Mouse (Mus musculus) CH12.LX (cell line): ENCODE results near the gene Lat2. TPM values are rescaled to one million over a fixed set of nuclear protein-coding genes. Genes with fewer than 3 reads are reported as not detected.
A peak's percentile ranks its signal among the peaks of the same experiment; 100 is the strongest.

ENCODE experiments used
- DNase-seq: peaks from one replicate; pipeline ENCODE4 v3.0.0-alpha.2; 2013; ENCODE audit errors: extremely low read depth
- H3K27ac ChIP-seq: 2 replicates; pipeline ENCODE4 v1.5.1; 2012; ENCODE audit warnings: low read depth, mild to moderate bottlenecking, control low read depth, moderate library complexity; ENCODE audit not compliant: insufficient read depth
- H3K27me3 ChIP-seq: replicated peaks from 2 replicates; pipeline ENCODE3; 2012; ENCODE audit warnings: inconsistent platforms
- H3K36me3 ChIP-seq, 2 experiments: replicated peaks in 1 of 2; 2 replicates each; pipeline versions ENCODE3 to v1.6.1; 2012; ENCODE audit warnings: inconsistent platforms in 1 of 2, low read length in 1 of 2, mild to moderate bottlenecking in 1 of 2, mixed read lengths in 1 of 2, moderate library complexity in 1 of 2; ENCODE audit not compliant: control insufficient read depth in 1 of 2, insufficient read depth in 1 of 2
- H3K4me1 ChIP-seq, 2 experiments: 2 replicates each; pipeline ENCODE4 v1.6.1; 2012; ENCODE audit warnings: inconsistent platforms in 1 of 2, moderate library complexity in 1 of 2; ENCODE audit not compliant: insufficient read depth in 2 of 2, control insufficient read depth in 1 of 2
- H3K4me2 ChIP-seq: 2 replicates; pipeline ENCODE4 v1.6.1; 2012; ENCODE audit warnings: low read depth, mild to moderate bottlenecking, control low read depth; ENCODE audit not compliant: poor library complexity, insufficient read depth, severe bottlenecking
- H3K4me3 ChIP-seq, 3 experiments: fragments of 150-350 bp in 1 of 3; sonication (generic) in 1 of 3; replicated peaks in 1 of 3; 2 replicates each; pipeline versions ENCODE3 to v1.5.1; 2011 to 2012; ENCODE audit warnings: low read depth in 2 of 3, low read length in 2 of 3, mild to moderate bottlenecking in 2 of 3, moderate library complexity in 2 of 3, control low read depth in 1 of 3, improper control_type of control experiment in 1 of 3, inconsistent platforms in 1 of 3, mixed read lengths in 1 of 3; ENCODE audit not compliant: poor library complexity in 1 of 3
- H3K79me2 ChIP-seq: replicated peaks from 2 replicates; pipeline ENCODE4 v1.6.1; 2012; ENCODE audit warnings: mild to moderate bottlenecking, moderate library complexity; ENCODE audit not compliant: control insufficient read depth, poor library complexity, insufficient read depth, severe bottlenecking; ENCODE audit errors: extremely low read depth
- H3K9ac ChIP-seq: 2 replicates; pipeline ENCODE4 v1.6.1; 2012; ENCODE audit warnings: low read depth, mild to moderate bottlenecking, control low read depth, moderate library complexity; ENCODE audit not compliant: insufficient read depth
- H3K9me3 ChIP-seq: replicated peaks from 2 replicates; pipeline ENCODE3; 2012; ENCODE audit warnings: low read length, inconsistent platforms, mixed read lengths
- CTCF ChIP-seq, 2 experiments: IDR thresholded peaks in 1 of 2; conservative IDR thresholded peaks in 1 of 2; 2 replicates each; pipeline ENCODE4 v1.5.1; 2011 to 2012; ENCODE audit warnings: low read depth in 2 of 2, low read length in 2 of 2, improper control_type of control experiment in 1 of 2, inconsistent platforms in 1 of 2, mild to moderate bottlenecking in 1 of 2, moderate library complexity in 1 of 2
- ETS1 ChIP-seq: conservative IDR thresholded peaks from 2 replicates; pipeline ENCODE4 v1.6.1; 2012; ENCODE audit warnings: low read depth, mild to moderate bottlenecking, inconsistent platforms, low read length, improper control_type of control experiment, moderate library complexity
- GABPA ChIP-seq: IDR thresholded peaks from 2 replicates; pipeline ENCODE4 v1.6.1; 2012; ENCODE audit warnings: low read depth, low read length, improper control_type of control experiment, inconsistent platforms; ENCODE audit not compliant: insufficient replicate concordance
- HCFC1 ChIP-seq: IDR thresholded peaks from 2 replicates; pipeline ENCODE4 v1.6.1; 2012; ENCODE audit warnings: low read depth, mild to moderate bottlenecking, inconsistent platforms, low read length, improper control_type of control experiment
- JUN ChIP-seq: IDR thresholded peaks from 2 replicates; pipeline ENCODE4 v1.6.1; 2011; ENCODE audit warnings: low read depth, mild to moderate bottlenecking, low read length, improper control_type of control experiment, moderate library complexity; ENCODE audit not compliant: insufficient read depth
- KAT2A ChIP-seq: IDR thresholded peaks from 2 replicates; pipeline ENCODE4 v1.6.1; 2012; ENCODE audit warnings: low read length, improper control_type of control experiment, inconsistent platforms; ENCODE audit not compliant: insufficient replicate concordance
- MAFK ChIP-seq: IDR thresholded peaks from 2 replicates; pipeline ENCODE4 v1.6.1; 2011; ENCODE audit warnings: low read length, improper control_type of control experiment; ENCODE audit not compliant: insufficient replicate concordance
- MAX ChIP-seq: IDR thresholded peaks from 2 replicates; pipeline ENCODE4 v1.6.1; 2011; ENCODE audit warnings: low read length, improper control_type of control experiment
- MAZ ChIP-seq: IDR thresholded peaks from 2 replicates; pipeline ENCODE4 v1.6.1; 2012; ENCODE audit warnings: low read depth, mild to moderate bottlenecking, inconsistent platforms, low read length, improper control_type of control experiment, moderate library complexity
- MEF2A ChIP-seq: IDR thresholded peaks from 2 replicates; pipeline ENCODE4 v1.6.1; 2014; ENCODE audit warnings: low read depth, mild to moderate bottlenecking, inconsistent platforms, low read length, improper control_type of control experiment, borderline replicate concordance
- MXI1 ChIP-seq: IDR thresholded peaks from 2 replicates; pipeline ENCODE4 v1.6.1; 2011; ENCODE audit warnings: mild to moderate bottlenecking, low read depth, low read length, improper control_type of control experiment
- MYC ChIP-seq: IDR thresholded peaks from 2 replicates; pipeline ENCODE4 v1.6.1; 2011; ENCODE audit warnings: low read depth, mild to moderate bottlenecking, improper control_type of control experiment, low read length
- NELFE ChIP-seq: IDR thresholded peaks from 2 replicates; pipeline ENCODE4 v1.6.1; 2011; ENCODE audit warnings: low read depth, low read length, improper control_type of control experiment
- POLR2A ChIP-seq: IDR thresholded peaks from 2 replicates; pipeline ENCODE4 v1.6.1; 2011; ENCODE audit warnings: low read depth, mild to moderate bottlenecking, improper control_type of control experiment, low read length
- POLR2AphosphoS2 ChIP-seq: IDR thresholded peaks from 2 replicates; pipeline ENCODE4 v1.6.1; 2011; ENCODE audit warnings: low read depth, low read length, improper control_type of control experiment
- RAD21 ChIP-seq: IDR thresholded peaks from 2 replicates; pipeline ENCODE4 v1.6.1; 2011; ENCODE audit warnings: low read depth, mild to moderate bottlenecking, low read length, improper control_type of control experiment, moderate library complexity
- SIN3A ChIP-seq: IDR thresholded peaks from 2 replicates; pipeline ENCODE4 v1.6.1; 2012; ENCODE audit warnings: low read length, improper control_type of control experiment, inconsistent platforms
- SMC3 ChIP-seq: IDR thresholded peaks from 2 replicates; pipeline ENCODE4 v1.6.1; 2011; ENCODE audit warnings: low read depth, low read length, improper control_type of control experiment
- TBP ChIP-seq: conservative IDR thresholded peaks from 2 replicates; pipeline ENCODE4 v1.6.1; 2011; ENCODE audit warnings: low read depth, low read length, improper control_type of control experiment
- UBTF ChIP-seq: IDR thresholded peaks from 2 replicates; pipeline ENCODE4 v1.6.1; 2012; ENCODE audit warnings: low read depth, mild to moderate bottlenecking, inconsistent platforms, low read length, improper control_type of control experiment, moderate library complexity
- USF1 ChIP-seq: IDR thresholded peaks from 2 replicates; pipeline ENCODE4 v1.6.1; 2014; ENCODE audit warnings: low read depth, mild to moderate bottlenecking, inconsistent platforms, low read length, improper control_type of control experiment
- USF2 ChIP-seq: conservative IDR thresholded peaks from 2 replicates; pipeline ENCODE4 v1.6.1; 2011; ENCODE audit warnings: low read depth, low read length, improper control_type of control experiment
- ZC3H11A ChIP-seq: IDR thresholded peaks from 2 replicates; pipeline ENCODE4 v1.6.1; 2012; ENCODE audit warnings: low read depth, mild to moderate bottlenecking, inconsistent platforms, low read length, improper control_type of control experiment
- ZKSCAN1 ChIP-seq: IDR thresholded peaks from 2 replicates; pipeline ENCODE4 v1.6.1; 2012; ENCODE audit warnings: low read depth, inconsistent platforms, low read length, improper control_type of control experiment, borderline replicate concordance
- ZMIZ1 ChIP-seq: IDR thresholded peaks from 2 replicates; pipeline ENCODE4 v1.6.1; 2012; ENCODE audit warnings: low read depth, mild to moderate bottlenecking, inconsistent platforms, low read length, improper control_type of control experiment
- ZNF384 ChIP-seq: IDR thresholded peaks from 2 replicates; pipeline ENCODE4 v1.6.1; 2012; ENCODE audit warnings: low read depth, low read length, improper control_type of control experiment, inconsistent platforms
- dilution Hi-C: fragments of 300-500 bp; cut with MboI; formaldehyde crosslinking; loops from 2 replicates; pipeline ENCODE4 v1.14.3; 2020; ENCODE audit warnings: low sequenced_read_pairs; ENCODE audit not compliant: extremely low pct_unique_long_range_greater_than_20kb, extremely low pct_ligation_motif_present
- in situ Hi-C: fragments of 300-500 bp; cut with MboI; formaldehyde crosslinking; loops from 3 replicates; pipeline ENCODE4 v1.14.3; 2019; ENCODE audit warnings: low sequenced_read_pairs, low pct_ligation_motif_present, low pct_unique_long_range_greater_than_20kb, mixed read lengths
- polyA plus RNA-seq: library from polyadenylated mRNA; unstranded; fragments of >175 nt; gene quantifications from 2 replicates; pipeline ENCODE4 v1.2.1, GENCODE M21; 2012; ENCODE audit warnings: low read depth; ENCODE audit not compliant: insufficient read length
- total RNA-seq, 2 experiments: library from RNA; depleted of rRNA; stranded (reverse); fragments of 300-350 nt in 1 of 2; fragments of >200 nt in 1 of 2; gene quantifications; 2 replicates each; pipeline ENCODE4 v1.2.3; 2012 to 2014

Gene Lat2
- total and polyA plus RNA-seq, 3 experiments, result 89.7 to 121 (median 108) TPM

DNA sequence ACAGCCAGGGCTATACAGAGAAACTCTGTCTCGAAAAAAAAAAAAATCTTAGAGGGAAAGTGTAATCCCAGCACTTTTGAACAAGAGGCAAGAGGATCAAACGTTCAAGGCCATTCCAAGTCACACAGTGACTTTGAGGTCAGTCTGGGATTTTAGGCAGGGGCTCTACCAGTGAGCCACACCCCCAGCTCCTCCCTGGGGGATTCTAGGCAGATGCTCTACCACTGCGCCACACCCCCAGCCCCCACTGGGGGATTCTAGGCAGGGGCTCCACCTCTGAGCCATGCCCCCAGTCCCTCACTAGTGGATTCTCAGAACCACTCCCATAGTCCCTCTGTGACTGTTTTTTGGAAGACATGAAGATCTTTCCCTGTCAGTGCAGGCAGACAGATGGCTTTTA is 35.7 kb downstream of the Lat2 start:
- H3K9me3 ChIP-seq, result no peaks in the 10 kb centered on the region

DNA sequence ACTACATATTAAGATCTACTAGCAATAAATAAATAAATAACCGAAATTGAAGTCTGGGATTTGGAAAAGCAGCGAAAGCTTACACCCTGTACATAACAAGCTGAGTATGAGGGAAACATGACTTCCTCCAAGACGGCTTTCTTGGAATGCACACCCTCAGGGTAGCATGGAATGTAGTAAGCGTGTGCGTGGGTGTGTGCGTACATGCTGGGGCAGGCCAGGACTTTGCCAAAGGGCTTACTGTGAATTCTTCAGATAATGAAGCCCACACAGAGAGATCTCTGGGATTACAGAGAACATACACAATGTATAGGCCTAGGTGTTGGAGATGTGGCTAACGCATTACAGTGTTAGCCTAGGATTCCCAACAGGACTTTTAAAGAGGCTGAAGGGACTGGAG is 37.3 kb downstream of the Lat2 start:
- H3K4me2 ChIP-seq, result no peak overlapping the region
- no peak overlapping the region for H3K4me3 ChIP-seq
- no peak overlapping the region for H3K9ac ChIP-seq
- H3K27ac ChIP-seq, result no peak overlapping the region
- H3K27me3 ChIP-seq, result no peaks in the 10 kb centered on the region
- TF ChIP-seq CTCF (conservative IDR thresholded peaks at IDR 0.05 in 1 of 2, IDR thresholded peaks at IDR 0.05 in 1 of 2; ENCODE audit: low read depth in 2 of 2, low read length in 2 of 2) (no peak), USF1 (no peak), ZMIZ1 (no peak), JUN (no peak), NELFE (no peak), MEF2A (no peak), RAD21 (no peak)
- H3K36me3 ChIP-seq, result no peaks in the 10 kb centered on the region
- no peaks in the 10 kb centered on the region for H3K79me2 ChIP-seq
- peaks cover 2 to 41% of the 10 kb centered on the region in 2 experiments; a peak in 3 of 4 replicates for H3K4me1 ChIP-seq
- dilution Hi-C loops (no loop called here), in situ Hi-C loops (no loop called here)
- no peak for DNase-seq
- no peaks in the 10 kb centered on the region for H3K9me3 ChIP-seq

More for the DNA sequence above, 35.7 kb downstream of the Lat2 start:
- Histone ChIP-seq H3K4me1 (peaks cover 2 to 31% of the 10 kb centered on the region in 2 experiments; a peak in 3 of 4 replicates), H3K9ac (no peak overlapping the region), H3K4me3 (no peak overlapping the region), H3K27ac (no peak overlapping the region), H3K27me3 (no peaks in the 10 kb centered on the region), H3K4me2 (no peak overlapping the region), H3K36me3 (no peaks in the 10 kb centered on the region), H3K79me2 (peaks cover 15% of the 10 kb centered on the region)
- in situ Hi-C loops (no loop called here), dilution Hi-C loops (no loop called here)
- TF ChIP-seq MXI1, result no peak
- no peak for TF ChIP-seq POLR2A
- DNase-seq, result peak; percentile 35

DNA sequence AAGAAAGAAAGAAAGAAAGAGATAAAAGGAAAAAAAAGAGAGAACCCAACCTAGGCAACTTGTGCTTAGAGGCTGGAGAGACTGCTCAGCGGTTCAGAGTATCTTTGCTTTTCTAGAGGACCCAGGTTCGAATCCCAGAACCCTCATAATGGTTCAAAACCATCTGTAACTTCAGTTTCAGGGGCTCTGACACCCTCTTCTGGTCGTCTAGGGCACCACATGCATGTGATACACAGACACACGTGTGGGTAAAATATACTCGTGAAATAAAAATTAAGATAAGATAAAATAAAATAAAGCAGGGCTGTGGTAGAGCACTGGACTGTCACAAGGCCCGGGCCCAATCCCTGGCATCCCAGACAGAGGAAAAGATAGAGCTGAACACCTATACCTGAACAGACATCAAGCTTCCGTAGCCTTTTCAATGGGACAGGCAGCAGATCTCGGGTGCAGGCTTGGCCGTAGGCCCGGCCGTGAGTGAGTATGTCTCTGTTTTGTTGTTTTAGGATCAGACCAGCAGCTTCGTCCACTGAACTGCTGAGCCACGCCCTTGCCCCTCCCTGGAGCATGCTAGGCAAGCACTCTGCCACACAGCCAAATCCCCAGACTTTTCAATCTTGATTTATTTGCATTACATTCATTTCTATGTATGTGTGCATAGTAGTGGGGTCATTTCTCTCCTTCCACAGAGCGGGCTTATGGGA is 38.2 kb downstream of the Lat2 start:
- no peak overlapping the region for H3K9ac ChIP-seq
- H3K36me3 ChIP-seq, result no peaks in the 10 kb centered on the region
- H3K79me2 ChIP-seq, result no peaks in the 10 kb centered on the region
- dilution Hi-C loops, result no loop called here
- H3K27ac ChIP-seq, result no peak overlapping the region
- no peak overlapping the region for H3K4me3 ChIP-seq
- no peak for DNase-seq
- no peak overlapping the region for H3K4me2 ChIP-seq
- H3K27me3 ChIP-seq, result no peaks in the 10 kb centered on the region
- no peaks in the 10 kb centered on the region for H3K9me3 ChIP-seq
- in situ Hi-C loops, result no loop called here
- H3K4me1 ChIP-seq, result peaks cover 2 to 48% of the 10 kb centered on the region in 2 experiments; a peak in 3 of 4 replicates
- TF ChIP-seq TBP (no peak), ETS1 (no peak), ZC3H11A (no peak), SMC3 (peak; percentile 27; the same call in 1 of the 2 replicates), HCFC1 (no peak), KAT2A (no peak), CTCF (conservative IDR thresholded peaks at IDR 0.05 in 1 of 2, IDR thresholded peaks at IDR 0.05 in 1 of 2; ENCODE audit: low read depth in 2 of 2, low read length in 2 of 2) (peak in 1 of 2 experiments; percentile 46; a peak in 2 of 4 replicates), MYC (no peak), POLR2AphosphoS2 (no peak), GABPA (no peak), MEF2A (no peak), MAX (no peak), SIN3A (no peak), ZNF384 (no peak), MAFK (no peak), MAZ (no peak), UBTF (no peak), ZKSCAN1 (no peak), USF2 (no peak)
